Mouse (Mus musculus) C2C12 (cell line): ENCODE measurements around the gene Stpg4. TPM values are rescaled to one million over a fixed set of nuclear protein-coding genes. Genes with fewer than 3 reads are reported as not detected.

ENCODE experiments used
- H3K27me3 ChIP-seq: one replicate; pipeline ENCODE4 v1.6.1; 2011; ENCODE audit not compliant: control insufficient read depth, insufficient read depth, insufficient read length
- H3K36me3 ChIP-seq: one replicate; pipeline ENCODE4 v1.6.1; 2011; ENCODE audit not compliant: control insufficient read depth, insufficient read depth
- H3K4me3 ChIP-seq: one replicate; pipeline ENCODE4 v1.5.1; 2011; ENCODE audit warnings: mild to moderate bottlenecking, control low read depth; ENCODE audit not compliant: poor library complexity, insufficient read depth, severe bottlenecking
- H3K79me2 ChIP-seq: one replicate; pipeline ENCODE4 v1.6.1; 2011; ENCODE audit not compliant: control insufficient read depth, insufficient read depth
- H3K79me3 ChIP-seq: one replicate; pipeline ENCODE4 v1.6.1; 2011; ENCODE audit warnings: low read depth, control low read depth
- H3ac ChIP-seq: one replicate; pipeline ENCODE3; 2011; ENCODE audit warnings: low read depth; ENCODE audit not compliant: control insufficient read depth, insufficient read length
- CEBPB ChIP-seq: IDR thresholded peaks from one replicate; pipeline ENCODE4 v1.6.1; 2011; ENCODE audit warnings: low read depth, mild to moderate bottlenecking, control low read depth, moderate library complexity
- CTCF ChIP-seq: IDR thresholded peaks from one replicate; pipeline ENCODE4 v1.5.1; 2011; ENCODE audit not compliant: control insufficient read depth, insufficient read depth, insufficient read length
- FOSL1 ChIP-seq: IDR thresholded peaks from one replicate; pipeline ENCODE4 v1.8.0; 2011; ENCODE audit warnings: mild to moderate bottlenecking, low read length; ENCODE audit not compliant: poor library complexity, insufficient read depth, severe bottlenecking
- MAX ChIP-seq: IDR thresholded peaks from one replicate; pipeline ENCODE4 v1.6.1; 2011; ENCODE audit warnings: mild to moderate bottlenecking, control low read depth
- MYOD1 ChIP-seq: IDR thresholded peaks from one replicate; pipeline ENCODE4 v1.6.1; 2011; ENCODE audit warnings: low read depth; ENCODE audit not compliant: control insufficient read depth, insufficient read length
- MYOG ChIP-seq: IDR thresholded peaks from one replicate; pipeline ENCODE4 v1.6.1; 2011; ENCODE audit not compliant: control insufficient read depth, insufficient read length; ENCODE audit errors: extremely low read depth
- USF1 ChIP-seq: IDR thresholded peaks from one replicate; pipeline ENCODE4 v1.6.1; 2011; ENCODE audit warnings: low read depth, mild to moderate bottlenecking, control low read depth, moderate library complexity
- polyA plus RNA-seq: library from polyadenylated mRNA; unstranded; fragments of >200 nt; fragmentation: generic; extraction: Trizol; gene quantifications from one replicate; pipeline ENCODE4 v1.2.1, GENCODE M21; 2012; ENCODE audit warnings: missing spikeins

The Stpg4 gene
- polyA plus RNA-seq, 1 experiment, result not detected

DNA sequence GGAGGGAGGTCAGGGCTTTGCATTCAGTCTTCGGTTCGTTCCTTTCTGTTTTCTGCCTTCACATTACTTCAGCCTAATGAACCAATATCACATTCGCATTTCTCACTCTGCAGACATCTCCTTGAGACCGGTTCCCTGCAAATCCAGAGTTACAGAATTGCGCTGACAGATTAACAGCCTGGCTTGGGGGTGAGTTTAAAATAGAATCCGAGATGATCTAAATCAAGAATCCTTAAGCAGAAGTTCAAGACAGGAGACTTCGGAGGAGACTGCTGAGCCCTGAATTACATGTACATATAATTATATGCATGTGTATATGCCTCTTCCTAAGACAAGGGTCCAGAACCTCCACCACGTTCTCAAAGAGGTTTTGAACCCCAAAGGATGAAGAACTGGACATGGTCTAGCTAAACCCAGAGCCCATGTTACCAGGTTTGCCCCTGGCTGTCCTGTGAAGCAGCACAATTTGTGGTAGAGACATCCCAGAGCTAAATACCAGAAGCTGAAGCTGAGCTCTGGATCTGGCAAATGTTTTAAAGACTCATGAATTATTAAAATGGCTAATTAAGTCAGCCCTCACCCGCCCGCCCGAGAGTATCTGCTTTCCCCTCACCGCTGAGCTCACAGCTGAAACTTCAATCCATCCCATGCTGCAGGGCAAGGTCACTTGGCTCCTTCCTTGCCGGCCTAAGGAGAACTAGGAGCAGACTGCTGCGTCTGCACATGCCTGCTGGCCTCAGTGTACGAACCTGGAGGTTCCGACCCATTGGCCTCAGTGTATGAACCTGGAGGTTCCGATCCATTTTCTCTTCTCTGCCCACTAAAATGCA lies 33.3 kb upstream of the Stpg4 start:
- no peaks in the 10 kb centered on the region for H3K79me2 ChIP-seq
- H3K4me3 ChIP-seq, result no peak overlapping the region
- no peak for TF ChIP-seq CEBPB
- no peak for TF ChIP-seq FOSL1
- no peak for TF ChIP-seq USF1
- no peak for TF ChIP-seq MYOD1
- no peak for TF ChIP-seq MAX
- TF ChIP-seq CTCF, result no peak
- H3ac ChIP-seq, result no peak overlapping the region
- no peaks in the 10 kb centered on the region for H3K27me3 ChIP-seq
- no peaks in the 10 kb centered on the region for H3K36me3 ChIP-seq
- H3K79me3 ChIP-seq, result no peaks in the 10 kb centered on the region

DNA sequence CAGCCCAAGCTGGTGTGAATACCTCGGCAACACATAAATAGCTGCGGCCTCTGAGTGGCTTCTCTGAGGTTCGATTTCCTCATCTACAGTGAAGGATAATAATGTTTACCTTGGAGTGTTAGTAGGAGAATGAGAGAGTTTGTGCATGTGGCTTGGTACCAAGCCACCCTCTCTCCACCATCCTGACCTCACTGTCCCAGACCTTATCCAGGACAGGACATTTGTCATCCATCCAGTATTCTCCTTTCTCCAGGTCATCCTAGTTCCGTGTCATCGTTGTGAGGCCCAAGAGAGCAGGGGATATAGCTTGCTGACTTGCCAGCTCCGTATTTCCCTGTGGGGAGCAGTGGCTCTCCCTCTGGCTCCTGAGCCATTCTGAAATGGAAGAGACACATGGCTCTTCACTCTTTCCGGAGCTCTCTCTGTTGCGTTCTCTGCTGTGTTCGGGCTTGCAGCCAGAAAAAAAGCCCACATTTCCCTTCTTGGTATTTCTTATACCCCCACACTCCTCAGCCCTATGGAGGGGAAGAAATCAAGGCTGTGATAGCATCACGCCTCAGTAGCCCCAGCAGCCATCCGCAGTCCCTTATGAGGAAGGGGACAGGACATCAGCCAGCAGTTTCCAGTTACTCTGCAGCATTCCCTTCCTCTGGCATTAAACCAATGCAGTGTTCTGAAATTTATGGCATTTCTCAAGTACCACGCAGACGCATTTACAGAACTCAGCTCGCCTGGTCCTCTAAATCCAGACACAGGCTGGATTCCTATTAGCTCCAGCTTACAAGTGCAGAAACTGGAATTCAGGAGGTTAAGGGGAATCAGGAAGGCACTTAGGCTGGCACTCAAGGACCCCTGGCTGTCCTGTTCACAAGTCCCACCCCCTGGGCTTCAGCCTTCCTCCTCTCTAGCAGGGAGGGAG lies 32.5 kb upstream of the Stpg4 start:
- Histone ChIP-seq H3K79me3 (no peaks in the 10 kb centered on the region), H3ac (peak overlapping the region; percentile 47), H3K79me2 (no peaks in the 10 kb centered on the region), H3K27me3 (no peaks in the 10 kb centered on the region), H3K4me3 (peak overlapping the region; percentile 6), H3K36me3 (no peaks in the 10 kb centered on the region)
- no peak for TF ChIP-seq MAX
- TF ChIP-seq CEBPB, result no peak

DNA sequence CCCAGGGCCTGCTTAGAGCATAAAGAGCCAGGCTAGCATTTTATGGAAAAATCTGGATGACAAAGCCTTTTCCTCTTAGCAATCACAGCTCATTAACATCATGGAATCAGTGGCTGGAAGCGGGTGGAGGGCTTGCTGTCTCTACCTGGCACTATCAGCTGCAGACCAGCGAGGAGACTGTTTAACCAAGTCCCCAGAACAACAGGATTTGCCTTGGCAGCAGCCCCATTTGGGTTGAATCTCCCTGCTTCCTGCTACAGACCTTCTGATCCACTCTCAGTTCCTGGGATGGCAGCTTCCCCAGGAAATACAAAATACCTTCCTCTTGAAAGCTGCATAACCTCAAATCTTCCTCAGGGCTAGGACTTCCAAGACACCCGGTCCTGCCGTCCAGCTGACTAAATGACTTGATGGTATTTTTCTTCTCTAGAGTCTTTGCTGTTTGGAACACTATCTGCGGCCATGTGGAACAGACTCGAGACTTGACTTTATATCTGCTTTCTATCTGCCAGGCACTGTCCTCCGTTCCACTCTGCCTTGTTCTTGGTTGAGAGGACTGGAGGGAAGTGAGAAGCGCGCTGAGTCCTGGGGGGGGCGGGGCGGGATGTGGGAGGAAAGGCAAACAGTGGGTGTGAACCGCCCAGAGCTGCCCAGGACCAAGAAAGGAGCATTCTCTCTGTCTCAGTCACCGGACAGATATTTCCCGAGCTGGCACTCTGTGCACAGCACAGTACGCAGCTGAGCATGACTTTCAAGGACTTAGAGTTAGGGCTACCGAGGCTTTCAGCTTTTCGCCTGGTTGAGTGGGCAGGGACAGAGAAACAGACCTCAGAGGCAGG lies 31.6 kb upstream of the Stpg4 start:
- TF ChIP-seq MYOD1 (no peak), CTCF (no peak), CEBPB (no peak), USF1 (no peak), MAX (no peak), MYOG (no peak), FOSL1 (no peak)
- no peaks in the 10 kb centered on the region for H3K27me3 ChIP-seq
- H3K79me2 ChIP-seq, result no peaks in the 10 kb centered on the region
- no peak overlapping the region for H3K4me3 ChIP-seq
- no peaks in the 10 kb centered on the region for H3K36me3 ChIP-seq
- peak overlapping the region; percentile 18 for H3ac ChIP-seq
- no peaks in the 10 kb centered on the region for H3K79me3 ChIP-seq

DNA sequence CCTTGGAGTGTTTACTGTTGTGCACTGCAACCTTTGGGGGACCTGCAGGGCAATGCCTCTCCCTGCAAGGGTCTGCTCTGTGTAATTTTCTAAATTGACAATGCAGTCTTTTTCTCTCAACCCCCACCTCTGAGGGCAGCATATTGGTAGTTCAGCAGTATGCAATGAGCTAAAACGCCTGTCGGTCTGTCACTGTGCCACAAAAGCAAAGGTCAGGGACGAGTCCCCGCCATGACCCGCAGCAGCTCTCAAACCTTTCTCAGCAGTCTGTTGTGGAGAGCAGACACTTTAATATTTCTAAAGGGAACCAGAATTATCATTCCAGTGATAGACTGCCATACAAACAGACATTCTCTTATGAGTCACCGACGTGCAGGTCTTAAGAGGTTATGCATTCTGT lies 30.4 kb upstream of the Stpg4 start:
- no peaks in the 10 kb centered on the region for H3K79me3 ChIP-seq
- H3K36me3 ChIP-seq, result no peaks in the 10 kb centered on the region
- no peak overlapping the region for H3K4me3 ChIP-seq
- TF ChIP-seq CEBPB, result no peak
- TF ChIP-seq MAX, result no peak
- TF ChIP-seq FOSL1, result no peak
- TF ChIP-seq USF1, result no peak
- no peak for TF ChIP-seq MYOG
- no peak for TF ChIP-seq MYOD1
- no peak for TF ChIP-seq CTCF
- H3K27me3 ChIP-seq, result no peaks in the 10 kb centered on the region
- no peaks in the 10 kb centered on the region for H3K79me2 ChIP-seq
- H3ac ChIP-seq, result no peak overlapping the region

DNA sequence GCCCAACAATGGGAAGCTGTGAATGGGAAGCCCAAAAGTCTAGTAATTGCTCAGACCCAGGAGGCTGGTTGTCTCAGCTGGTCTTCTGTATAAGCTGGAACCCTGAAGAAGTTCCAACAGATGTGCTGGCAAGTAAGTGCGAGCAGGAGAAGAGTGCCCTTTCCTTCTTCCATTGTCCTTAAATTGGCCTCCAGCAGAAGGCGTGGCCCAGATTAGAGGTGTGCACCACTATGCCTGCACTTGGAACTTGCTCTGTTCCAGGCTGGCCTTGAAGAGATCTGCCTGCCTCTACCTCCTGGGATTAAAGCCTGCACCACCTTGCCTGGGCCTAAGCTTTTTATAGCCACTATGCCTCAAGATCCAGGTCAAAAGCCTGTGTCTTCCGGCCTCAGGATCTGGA lies 26.6 kb upstream of the Stpg4 start:
- no peaks in the 10 kb centered on the region for H3K27me3 ChIP-seq
- no peak overlapping the region for H3K4me3 ChIP-seq
- H3K79me2 ChIP-seq, result no peaks in the 10 kb centered on the region
- H3K79me3 ChIP-seq, result no peaks in the 10 kb centered on the region
- no peak overlapping the region for H3ac ChIP-seq
- H3K36me3 ChIP-seq, result no peaks in the 10 kb centered on the region
- TF ChIP-seq FOSL1, result no peak
- no peak for TF ChIP-seq MAX
- no peak for TF ChIP-seq USF1
- TF ChIP-seq CTCF, result no peak
- TF ChIP-seq CEBPB, result no peak
- no peak for TF ChIP-seq MYOD1
- TF ChIP-seq MYOG, result no peak
